Mouse (Mus musculus): ENCODE data around the gene Dnaaf1.

- TF ChIP-seq CTCF (IDR thresholded peaks at IDR 0.05; ENCODE audit: low read depth, low read length): no peak
- TF ChIP-seq POLR2A (IDR thresholded peaks at IDR 0.05; ENCODE audit: borderline replicate concordance, low read depth, low read length): no peak
Observed at GRCm38 (mm10) chr8:119572411-119572810, 2.6 kb upstream of the Dnaaf1 start.
